Mouse (Mus musculus): Measurements from ENCODE around the gene Gm42372. TPM values are rescaled to one million over a fixed set of nuclear protein-coding genes. Genes with fewer than 3 reads are reported as not detected.

Gm42372 gene
- polyA plus RNA-seq, 1 experiment from 2014 or later = 0.08 TPM

DNA sequence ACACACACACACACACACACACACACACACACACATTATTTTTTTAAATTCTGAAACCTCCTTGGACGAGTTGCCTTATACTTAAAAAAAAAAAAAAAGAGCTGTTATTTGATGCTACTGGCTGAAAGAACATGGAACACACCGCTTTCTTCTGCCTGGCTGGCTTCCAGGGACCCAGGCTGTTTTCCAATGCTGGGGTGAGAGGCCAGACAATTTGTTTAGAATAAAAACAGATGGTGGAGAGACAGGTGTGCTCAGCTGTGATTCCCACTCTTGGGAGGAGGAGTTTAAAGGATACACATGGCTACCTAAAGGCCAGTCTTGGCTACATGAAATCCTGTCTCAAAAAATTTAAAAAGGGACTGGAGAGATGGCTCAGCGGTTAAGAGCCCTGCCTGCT lies 5.5 kb downstream of the Gm42372 start:
- ATAC-seq (ENCODE audit: insufficient number of reproducible peaks, insufficient read depth, low FRiP score, low read depth) = no peak
- Histone ChIP-seq H3K4me2 (ENCODE audit: low read length) (no peak overlapping the region), H3K9me3 (ENCODE audit: control insufficient read depth, low read length) (0 out of 2 replicates have a peak, but pooled peaks cover 2% of the 10 kb centered on the region), H3K4me1 (ENCODE audit: control insufficient read depth in 2 of 2, insufficient read depth in 2 of 2, low read length in 2 of 2) (peaks cover 24 to 31% of the 10 kb centered on the region in 2 experiments), H3K4me3 (ENCODE audit: control insufficient read depth in 1 of 2, insufficient read depth in 1 of 2, low read depth in 1 of 2, low read length in 2 of 2) (no peak overlapping the region), H3K36me3 (ENCODE audit: control insufficient read depth, insufficient read depth, low read length) (no peaks in the 10 kb centered on the region), H3K9ac (ENCODE audit: low read length) (no peak overlapping the region), H3K27me3 (ENCODE audit: control insufficient read depth, insufficient read depth, low read length) (no peaks in the 10 kb centered on the region), H3K27ac (replicated peaks in 1 of 2; ENCODE audit: control insufficient read depth in 1 of 2, insufficient read depth in 1 of 2, low read depth in 2 of 2, low read length in 2 of 2) (no peak overlapping the region)
- 52% methylated on average over 3 of the region's 3 CpGs for WGBS

GRCm38 (mm10) chr7:16990006-16990744 lies 7.3 kb downstream of the Gm42372 start:
- Histone ChIP-seq H3K36me3 (ENCODE audit: control insufficient read depth, insufficient read depth, low read length) (peaks cover 5% of the 10 kb centered on the region), H3K9me3 (ENCODE audit: control insufficient read depth, low read length) (0 out of 2 replicates have a peak, but pooled peaks cover 2% of the 10 kb centered on the region), H3K9ac (ENCODE audit: low read length) (peak overlapping the region; percentile 40; the same call in 1 of the 2 replicates), H3K4me1 (ENCODE audit: control insufficient read depth in 2 of 2, insufficient read depth in 2 of 2, low read length in 2 of 2) (peaks cover 31 to 40% of the 10 kb centered on the region in 2 experiments), H3K27me3 (ENCODE audit: control insufficient read depth, insufficient read depth, low read length) (no peaks in the 10 kb centered on the region), H3K4me2 (ENCODE audit: low read length) (peak overlapping the region; percentile 28; the same call in 1 of the 2 replicates), H3K27ac (replicated peaks in 1 of 2; ENCODE audit: control insufficient read depth in 1 of 2, insufficient read depth in 1 of 2, low read depth in 2 of 2, low read length in 2 of 2) (peak overlapping the region; percentile 31 to 54), H3K4me3 (ENCODE audit: control insufficient read depth in 1 of 2, insufficient read depth in 1 of 2, low read depth in 1 of 2, low read length in 2 of 2) (no peak overlapping the region)
- WGBS = 27% methylated on average over 15 of the region's 15 CpGs
- ATAC-seq (ENCODE audit: insufficient number of reproducible peaks, insufficient read depth, low FRiP score, low read depth) = no peak

DNA sequence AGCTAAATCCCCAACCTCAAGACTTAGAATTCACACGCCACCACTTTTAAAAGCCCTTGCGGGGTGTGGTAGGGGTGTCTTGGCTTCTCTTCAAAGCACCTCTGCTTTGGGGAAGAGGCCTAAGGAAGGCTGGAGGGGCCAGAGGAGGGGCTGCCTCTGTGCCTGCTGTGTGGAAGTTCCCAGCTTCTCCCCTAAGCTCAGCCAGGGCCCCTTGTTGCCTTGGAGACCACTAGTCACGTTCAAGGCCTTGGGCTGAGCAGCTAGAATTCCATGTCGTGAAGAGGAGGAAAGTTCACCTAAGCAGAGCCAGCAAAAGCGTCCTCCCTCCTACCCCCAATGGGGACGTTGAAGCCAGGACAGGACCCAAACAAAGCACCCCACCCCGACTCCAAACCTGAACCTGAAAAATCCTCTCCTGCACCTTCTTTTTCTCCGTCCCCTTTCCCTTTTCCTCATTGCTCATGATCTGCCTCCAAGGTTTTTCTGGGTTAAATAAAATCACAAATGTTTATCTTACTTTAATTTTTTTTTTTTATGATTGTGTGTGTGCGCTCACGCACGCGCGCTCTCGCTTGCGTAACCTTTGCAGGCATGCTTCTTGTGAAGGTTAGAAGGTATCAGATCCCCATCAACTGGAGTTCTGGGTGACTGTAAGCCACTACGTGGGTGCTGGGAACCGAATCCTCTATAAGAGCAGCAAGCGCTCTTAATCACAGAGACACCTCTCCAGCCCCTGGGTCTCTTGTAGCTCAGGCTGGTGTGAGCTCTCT lies 9.0 kb downstream of the Gm42372 start:
- peak overlapping the region; percentile 58 for H3K9ac ChIP-seq (ENCODE audit: low read length)
- ATAC-seq (ENCODE audit: insufficient number of reproducible peaks, insufficient read depth, low FRiP score, low read depth) = peak; percentile 51; the same call in 1 of the 2 replicates
- H3K4me3 ChIP-seq (ENCODE audit: control insufficient read depth in 1 of 2, insufficient read depth in 1 of 2, low read depth in 1 of 2, low read length in 2 of 2) = no peak overlapping the region
- H3K27ac ChIP-seq (replicated peaks in 1 of 2; ENCODE audit: control insufficient read depth in 1 of 2, insufficient read depth in 1 of 2, low read depth in 2 of 2, low read length in 2 of 2) = peak overlapping the region; percentile 89 to 91
- 58% methylated on average over 18 of the region's 18 CpGs for WGBS
- H3K36me3 ChIP-seq (ENCODE audit: control insufficient read depth, insufficient read depth, low read length) = peaks cover 20% of the 10 kb centered on the region
- H3K9me3 ChIP-seq (ENCODE audit: control insufficient read depth, low read length) = 0 out of 2 replicates have a peak, but pooled peaks cover 2% of the 10 kb centered on the region
- H3K27me3 ChIP-seq (ENCODE audit: control insufficient read depth, insufficient read depth, low read length) = no peaks in the 10 kb centered on the region
- H3K4me1 ChIP-seq (ENCODE audit: control insufficient read depth in 2 of 2, insufficient read depth in 2 of 2, low read length in 2 of 2) = peaks cover 40 to 56% of the 10 kb centered on the region in 2 experiments
- peak overlapping the region; percentile 51 for H3K4me2 ChIP-seq (ENCODE audit: low read length)

DNA sequence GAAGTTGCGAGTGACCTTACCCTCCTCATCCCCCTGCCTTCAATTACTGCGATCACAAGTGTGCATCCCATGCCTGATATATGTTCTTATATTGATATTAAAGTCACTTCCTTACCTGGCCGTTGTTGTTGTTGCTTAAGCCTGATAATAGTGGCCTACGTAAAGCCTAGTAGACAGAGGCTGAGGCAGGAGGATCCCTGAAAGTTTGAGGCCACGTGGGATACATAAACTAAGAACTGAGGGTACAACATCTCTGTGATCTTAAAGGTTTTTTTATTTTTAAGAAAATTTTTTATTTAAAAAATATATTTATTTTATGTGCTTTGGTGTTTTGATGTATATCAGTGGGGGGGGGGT lies 9.5 kb downstream of the Gm42372 start, which contains the start of gene Ccdc8:
Ccdc8 (plus strand) TSS at position 258 of the 357 bp plus-strand sequence.
- no peaks in the 10 kb centered on the region for H3K27me3 ChIP-seq (ENCODE audit: control insufficient read depth, insufficient read depth, low read length)
- H3K4me1 ChIP-seq (ENCODE audit: control insufficient read depth in 2 of 2, insufficient read depth in 2 of 2, low read length in 2 of 2) = peaks cover 38 to 58% of the 10 kb centered on the region in 2 experiments
- 0 out of 2 replicates have a peak, but pooled peaks cover 2% of the 10 kb centered on the region for H3K9me3 ChIP-seq (ENCODE audit: control insufficient read depth, low read length)
- peaks cover 25% of the 10 kb centered on the region for H3K36me3 ChIP-seq (ENCODE audit: control insufficient read depth, insufficient read depth, low read length)
- peak within 1 kb of the TSS; percentile 91 to 93 for H3K27ac ChIP-seq (replicated peaks in 1 of 2; ENCODE audit: control insufficient read depth in 1 of 2, insufficient read depth in 1 of 2, low read depth in 2 of 2, low read length in 2 of 2)
- H3K4me2 ChIP-seq (ENCODE audit: low read length) = peak within 1 kb of the TSS; percentile 91
- no peak for ATAC-seq (ENCODE audit: insufficient number of reproducible peaks, insufficient read depth, low FRiP score, low read depth)
- H3K9ac ChIP-seq (ENCODE audit: low read length) = peak within 1 kb of the TSS; percentile 58
- H3K4me3 ChIP-seq (ENCODE audit: control insufficient read depth in 1 of 2, insufficient read depth in 1 of 2, low read depth in 1 of 2, low read length in 2 of 2) = peak within 1 kb of the TSS; percentile 85 to 97
- 92% methylated on average over 5 of the region's 5 CpGs for WGBS

DNA sequence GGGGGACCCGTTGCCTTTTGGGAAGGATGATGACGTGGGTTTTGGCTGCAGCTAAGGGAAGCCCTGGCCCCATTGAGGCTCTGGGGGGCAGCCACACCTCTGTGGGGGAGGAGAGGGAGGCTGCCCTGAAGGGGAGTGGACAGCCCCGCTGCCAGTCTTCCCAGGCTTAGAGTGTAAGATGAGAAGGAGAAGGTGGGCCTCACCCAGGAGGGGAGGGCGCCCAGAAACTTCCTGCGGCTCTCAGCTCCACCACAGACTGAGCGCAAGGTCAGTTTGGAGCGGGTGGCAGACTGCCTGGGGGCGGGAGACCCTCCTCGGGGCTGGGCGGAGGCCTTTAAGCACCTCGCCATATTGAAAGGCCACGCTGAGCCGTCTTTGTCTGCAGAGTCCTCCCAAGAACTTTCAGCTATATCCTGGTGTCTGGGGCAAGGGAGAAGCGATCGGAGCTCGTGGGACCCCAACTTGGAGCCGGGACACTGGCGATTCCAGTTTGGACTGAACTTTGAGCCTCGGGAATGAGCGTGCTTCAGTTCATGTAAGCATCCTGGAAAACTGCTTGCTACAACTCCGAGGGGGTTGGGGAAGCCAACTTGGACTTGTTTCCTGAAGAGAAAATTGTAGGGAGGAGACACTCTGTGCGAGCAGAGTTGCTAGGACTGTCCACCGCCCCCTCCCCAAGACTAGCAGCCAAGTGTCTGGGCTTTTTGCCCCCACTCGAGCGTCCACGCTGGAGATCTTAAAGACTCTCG lies 10.9 kb downstream of the Gm42372 start:
- peak overlapping the region; percentile 85 to 97 for H3K4me3 ChIP-seq (ENCODE audit: control insufficient read depth in 1 of 2, insufficient read depth in 1 of 2, low read depth in 1 of 2, low read length in 2 of 2)
- H3K36me3 ChIP-seq (ENCODE audit: control insufficient read depth, insufficient read depth, low read length) = peaks cover 39% of the 10 kb centered on the region
- ATAC-seq (ENCODE audit: insufficient number of reproducible peaks, insufficient read depth, low FRiP score, low read depth) = peak; percentile 96
- H3K4me2 ChIP-seq (ENCODE audit: low read length) = peak overlapping the region; percentile 91
- no peaks in the 10 kb centered on the region for H3K27me3 ChIP-seq (ENCODE audit: control insufficient read depth, insufficient read depth, low read length)
- peak overlapping the region; percentile 92 to 93 for H3K27ac ChIP-seq (replicated peaks in 1 of 2; ENCODE audit: control insufficient read depth in 1 of 2, insufficient read depth in 1 of 2, low read depth in 2 of 2, low read length in 2 of 2)
- WGBS = under 1% methylated on average over 27 of the region's 27 CpGs
- peaks cover 38 to 64% of the 10 kb centered on the region in 2 experiments for H3K4me1 ChIP-seq (ENCODE audit: control insufficient read depth in 2 of 2, insufficient read depth in 2 of 2, low read length in 2 of 2)
- peak overlapping the region; percentile 95 for H3K9ac ChIP-seq (ENCODE audit: low read length)
- H3K9me3 ChIP-seq (ENCODE audit: control insufficient read depth, low read length) = 0 out of 2 replicates have a peak, but pooled peaks cover 2% of the 10 kb centered on the region

DNA sequence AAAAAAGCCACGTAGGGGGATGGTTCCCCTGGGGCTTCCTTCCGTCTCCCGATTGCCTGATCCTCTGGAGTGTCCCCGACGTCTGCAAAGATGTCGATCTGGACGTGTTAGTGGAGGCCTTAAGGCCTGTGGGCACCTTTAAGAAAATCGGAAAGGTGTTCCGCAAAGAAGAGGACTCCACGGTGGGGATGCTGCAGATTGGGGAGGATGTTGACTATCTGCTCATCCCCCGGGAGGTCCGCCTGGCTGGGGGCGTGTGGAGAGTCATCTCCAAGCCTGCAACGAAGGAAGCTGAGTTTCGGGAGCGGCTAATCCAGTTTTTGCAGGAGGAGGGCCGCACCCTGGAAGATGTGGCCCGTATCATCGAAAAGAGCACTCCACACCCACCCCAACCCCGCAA lies 11.5 kb downstream of the Gm42372 start:
- peak overlapping the region; percentile 92 to 93 for H3K27ac ChIP-seq (replicated peaks in 1 of 2; ENCODE audit: control insufficient read depth in 1 of 2, insufficient read depth in 1 of 2, low read depth in 2 of 2, low read length in 2 of 2)

DNA sequence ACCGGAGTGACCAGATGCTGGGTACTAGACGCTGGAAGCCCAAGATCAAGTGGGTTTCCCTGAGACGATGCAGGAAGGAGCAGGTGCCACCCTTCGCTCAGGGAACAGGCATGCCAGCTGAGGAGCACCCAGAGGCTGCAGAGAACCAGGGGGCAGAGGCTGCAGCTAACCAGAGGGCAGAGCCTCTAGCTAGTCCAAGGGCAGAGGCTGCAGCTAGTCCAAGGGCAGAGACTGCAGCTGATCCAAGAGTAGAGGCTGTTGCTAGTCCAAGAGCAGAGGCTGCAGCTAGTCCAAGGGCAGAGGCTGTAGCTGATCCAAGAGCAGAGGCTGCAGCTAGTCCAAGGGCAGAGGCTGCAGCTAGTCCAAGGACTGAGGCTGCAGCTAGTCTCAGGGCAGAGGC lies 12.5 kb downstream of the Gm42372 start:
- ATAC-seq (ENCODE audit: insufficient number of reproducible peaks, insufficient read depth, low FRiP score, low read depth) = no peak
- Histone ChIP-seq H3K4me1 (ENCODE audit: control insufficient read depth in 2 of 2, insufficient read depth in 2 of 2, low read length in 2 of 2) (peaks cover 34 to 65% of the 10 kb centered on the region in 2 experiments), H3K9ac (ENCODE audit: low read length) (peak overlapping the region; percentile 95), H3K4me2 (ENCODE audit: low read length) (peak overlapping the region; percentile 91), H3K36me3 (ENCODE audit: control insufficient read depth, insufficient read depth, low read length) (peaks cover 53% of the 10 kb centered on the region), H3K27me3 (ENCODE audit: control insufficient read depth, insufficient read depth, low read length) (no peaks in the 10 kb centered on the region), H3K4me3 (ENCODE audit: control insufficient read depth in 1 of 2, insufficient read depth in 1 of 2, low read depth in 1 of 2, low read length in 2 of 2) (peak overlapping the region; percentile 85 to 97), H3K9me3 (ENCODE audit: control insufficient read depth, low read length) (no peaks in the 10 kb centered on the region), H3K27ac (replicated peaks in 1 of 2; ENCODE audit: control insufficient read depth in 1 of 2, insufficient read depth in 1 of 2, low read depth in 2 of 2, low read length in 2 of 2) (peak overlapping the region in 1 of 2 experiments; percentile 93; a peak in 1 of 4 replicates)
- 68% methylated on average over 4 of the region's 4 CpGs for WGBS

More for the DNA sequence above, 11.5 kb downstream of the Gm42372 start:
- peak overlapping the region; percentile 95 for H3K9ac ChIP-seq (ENCODE audit: low read length)
- 0 out of 2 replicates have a peak, but pooled peaks cover 2% of the 10 kb centered on the region for H3K9me3 ChIP-seq (ENCODE audit: control insufficient read depth, low read length)
- H3K4me2 ChIP-seq (ENCODE audit: low read length) = peak overlapping the region; percentile 91
- H3K4me1 ChIP-seq (ENCODE audit: control insufficient read depth in 2 of 2, insufficient read depth in 2 of 2, low read length in 2 of 2) = peaks cover 39 to 67% of the 10 kb centered on the region in 2 experiments
- peaks cover 45% of the 10 kb centered on the region for H3K36me3 ChIP-seq (ENCODE audit: control insufficient read depth, insufficient read depth, low read length)
- WGBS = 2% methylated on average over 20 of the region's 20 CpGs
- ATAC-seq (ENCODE audit: insufficient number of reproducible peaks, insufficient read depth, low FRiP score, low read depth) = no peak
- no peaks in the 10 kb centered on the region for H3K27me3 ChIP-seq (ENCODE audit: control insufficient read depth, insufficient read depth, low read length)
- peak overlapping the region; percentile 85 to 97 for H3K4me3 ChIP-seq (ENCODE audit: control insufficient read depth in 1 of 2, insufficient read depth in 1 of 2, low read depth in 1 of 2, low read length in 2 of 2)
